Mouse (Mus musculus): ENCODE measurements around the gene Cngb1. TPM values are rescaled to one million over a fixed set of nuclear protein-coding genes. Genes with fewer than 3 reads are reported as not detected.

Cngb1 gene
- 0.10 and 0.32 TPM in 2 replicates for polyA plus RNA-seq (2014; fragmentation: Nextera tagmentation; extraction: Ambion mirVana)

DNA sequence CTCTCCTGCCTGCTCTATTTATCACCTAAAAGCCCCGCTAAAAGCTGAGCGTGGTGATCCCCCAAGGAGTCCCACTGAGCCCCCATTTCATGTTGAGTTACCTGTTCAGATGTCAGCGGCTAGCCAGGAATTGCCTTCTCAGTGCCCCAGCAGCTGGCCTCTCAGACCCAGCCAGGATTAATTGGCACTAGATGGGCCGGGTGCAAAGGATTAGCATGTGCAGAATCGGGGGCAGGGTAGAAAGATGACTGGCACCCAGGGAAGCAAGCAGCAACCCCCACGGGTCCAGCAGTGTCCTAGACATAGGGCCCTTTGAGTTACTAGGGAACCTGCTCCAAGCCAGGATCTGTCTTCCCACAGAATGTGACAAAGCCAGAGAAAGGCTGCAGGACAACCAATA is at the start of gene Cngb1:
Cngb1 (minus strand) TSS at position 155 of the 400 bp plus-strand sequence.
- no peak for ATAC-seq (replicated peaks; ENCODE audit: insufficient number of reproducible peaks, low FRiP score, low TSS enrichment, low read depth)
- no peaks in the 10 kb centered on the region for H3K36me3 ChIP-seq (replicated peaks; ENCODE audit: control insufficient read depth, insufficient read depth, low read depth, low read length)
- no peak within 1 kb of the TSS for H3K4me2 ChIP-seq (ENCODE audit: low read depth, low read length)
- no peaks in the 10 kb centered on the region for H3K4me1 ChIP-seq (ENCODE audit: control insufficient read depth, insufficient read depth, low read length)
- no peak within 1 kb of the TSS for H3K4me3 ChIP-seq (ENCODE audit: low read depth, low read length)
- 52% methylated on average over 6 of the region's 6 CpGs for WGBS
- H3K9me3 ChIP-seq (replicated peaks; ENCODE audit: control insufficient read depth, low read length), result no peaks in the 10 kb centered on the region
- H3K27ac ChIP-seq (replicated peaks; ENCODE audit: low read depth, low read length), result no peak within 1 kb of the TSS
- H3K27me3 ChIP-seq (ENCODE audit: control insufficient read depth, insufficient read depth, low read length), result no peaks in the 10 kb centered on the region
- no peak within 1 kb of the TSS for H3K9ac ChIP-seq (replicated peaks; ENCODE audit: low read length)
- DNase-seq (ENCODE audit: low spot score), result no peak

- DNase-seq (ENCODE audit: low spot score) (no peak), ATAC-seq (replicated peaks; ENCODE audit: insufficient number of reproducible peaks, low FRiP score, low TSS enrichment, low read depth) (no peak)
- no peaks in the 10 kb centered on the region for H3K9me3 ChIP-seq (replicated peaks; ENCODE audit: control insufficient read depth, low read length)
- no peaks in the 10 kb centered on the region; the same call in 1 of the 2 replicates for H3K4me1 ChIP-seq (ENCODE audit: control insufficient read depth, insufficient read depth, low read length)
- H3K27me3 ChIP-seq (ENCODE audit: control insufficient read depth, insufficient read depth, low read length), result peaks cover 4% of the 10 kb centered on the region; the same call in 1 of the 2 replicates
- 86% methylated on average over 2 of the region's 2 CpGs for WGBS
- H3K4me2 ChIP-seq (ENCODE audit: low read depth, low read length), result no peak overlapping the region
- no peak overlapping the region for H3K4me3 ChIP-seq (ENCODE audit: low read depth, low read length)
- H3K36me3 ChIP-seq (replicated peaks; ENCODE audit: control insufficient read depth, insufficient read depth, low read depth, low read length), result no peaks in the 10 kb centered on the region
- no peak overlapping the region for H3K27ac ChIP-seq (replicated peaks; ENCODE audit: low read depth, low read length)
- H3K9ac ChIP-seq (replicated peaks; ENCODE audit: low read length), result no peak overlapping the region
Measured at GRCm38 (mm10) chr8:95354606-95355005, 48.2 kb upstream of the Cngb1 start.

GRCm38 (mm10) chr8:95352871-95353866 is 46.8 kb upstream of the Cngb1 start:
- Histone ChIP-seq H3K9ac (replicated peaks; ENCODE audit: low read length) (peak overlapping the region; percentile 88), H3K27ac (replicated peaks; ENCODE audit: low read depth, low read length) (peak overlapping the region; percentile 72; the same call in 1 of the 2 replicates), H3K4me1 (ENCODE audit: control insufficient read depth, insufficient read depth, low read length) (no peaks in the 10 kb centered on the region), H3K4me2 (ENCODE audit: low read depth, low read length) (peak overlapping the region; percentile 98), H3K27me3 (ENCODE audit: control insufficient read depth, insufficient read depth, low read length) (peaks cover 4% of the 10 kb centered on the region; the same call in 1 of the 2 replicates), H3K9me3 (replicated peaks; ENCODE audit: control insufficient read depth, low read length) (no peaks in the 10 kb centered on the region), H3K36me3 (replicated peaks; ENCODE audit: control insufficient read depth, insufficient read depth, low read depth, low read length) (no peaks in the 10 kb centered on the region), H3K4me3 (ENCODE audit: low read depth, low read length) (peak overlapping the region; percentile 81)
- DNase-seq (ENCODE audit: low spot score) (peak; percentile 70), ATAC-seq (replicated peaks; ENCODE audit: insufficient number of reproducible peaks, low FRiP score, low TSS enrichment, low read depth) (peak; percentile 37)
- 2% methylated on average over 61 of the region's 62 CpGs for WGBS

DNA sequence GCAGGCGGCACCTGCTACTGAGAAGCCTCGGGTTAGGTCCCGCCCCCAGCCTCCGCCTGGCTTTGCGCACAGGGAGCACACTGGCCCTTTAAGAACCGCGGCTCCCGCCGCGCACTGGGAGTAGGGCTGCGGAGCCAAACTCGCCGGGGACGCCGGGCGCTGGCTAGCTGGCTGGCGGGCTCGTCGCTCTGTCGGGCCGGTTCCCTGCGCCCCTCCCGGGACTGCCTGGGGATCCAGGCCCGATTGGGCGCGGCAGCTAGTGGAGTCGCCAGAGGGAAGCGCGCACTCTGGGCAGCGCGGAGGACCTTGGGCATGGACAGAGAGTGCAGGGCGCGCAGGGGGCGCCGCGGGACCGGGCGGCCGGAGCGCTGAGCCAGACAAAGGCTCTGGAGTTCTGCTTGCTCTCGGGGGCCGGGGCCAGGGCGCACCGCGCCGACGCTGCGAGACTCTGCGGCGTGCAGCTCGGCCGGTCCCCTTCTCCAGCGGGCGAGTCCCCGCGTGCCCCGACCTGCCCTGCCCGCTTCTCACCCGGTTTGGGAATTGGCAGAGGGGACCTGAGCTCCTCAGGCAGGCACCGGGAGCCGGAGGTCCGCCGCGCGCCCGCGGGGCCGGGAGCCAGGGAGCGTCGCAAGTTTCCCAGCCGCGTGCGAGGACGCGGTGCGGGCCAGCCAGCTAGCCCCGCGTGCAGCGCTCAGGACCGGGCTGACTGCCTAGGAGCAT is 45.9 kb upstream of the Cngb1 start, which contains the start of gene Mmp15:
Mmp15 (plus strand) TSS at position 118 of the 720 bp plus-strand sequence.
- ATAC-seq (replicated peaks; ENCODE audit: insufficient number of reproducible peaks, low FRiP score, low TSS enrichment, low read depth) (peak; percentile 68), DNase-seq (ENCODE audit: low spot score) (peak; percentile 86)
- no peaks in the 10 kb centered on the region for H3K4me1 ChIP-seq (ENCODE audit: control insufficient read depth, insufficient read depth, low read length)

GRCm38 (mm10) chr8:95351461-95351860 is 45.1 kb upstream of the Cngb1 start:
- Histone ChIP-seq H3K9me3 (replicated peaks; ENCODE audit: control insufficient read depth, low read length) (no peaks in the 10 kb centered on the region), H3K27me3 (ENCODE audit: control insufficient read depth, insufficient read depth, low read length) (peaks cover 4% of the 10 kb centered on the region; the same call in 1 of the 2 replicates), H3K4me1 (ENCODE audit: control insufficient read depth, insufficient read depth, low read length) (no peaks in the 10 kb centered on the region), H3K27ac (replicated peaks; ENCODE audit: low read depth, low read length) (no peak overlapping the region), H3K4me3 (ENCODE audit: low read depth, low read length) (peak overlapping the region; percentile 81; the same call in 1 of the 2 replicates), H3K4me2 (ENCODE audit: low read depth, low read length) (peak overlapping the region; percentile 98), H3K36me3 (replicated peaks; ENCODE audit: control insufficient read depth, insufficient read depth, low read depth, low read length) (no peaks in the 10 kb centered on the region), H3K9ac (replicated peaks; ENCODE audit: low read length) (no peak overlapping the region)
- DNase-seq (ENCODE audit: low spot score) (peak; percentile 66), ATAC-seq (replicated peaks; ENCODE audit: insufficient number of reproducible peaks, low FRiP score, low TSS enrichment, low read depth) (no peak)
- 2% methylated on average over 15 of the region's 15 CpGs for WGBS

More for the DNA sequence above, 45.9 kb upstream of the Cngb1 start, which contains the start of gene Mmp15:
- under 1% methylated on average over 80 of the region's 80 CpGs for WGBS
- peak within 1 kb of the TSS; percentile 81 for H3K4me3 ChIP-seq (ENCODE audit: low read depth, low read length)
- peak within 1 kb of the TSS; percentile 98 for H3K4me2 ChIP-seq (ENCODE audit: low read depth, low read length)
- no peaks in the 10 kb centered on the region for H3K36me3 ChIP-seq (replicated peaks; ENCODE audit: control insufficient read depth, insufficient read depth, low read depth, low read length)
- peak within 1 kb of the TSS; percentile 72 for H3K27ac ChIP-seq (replicated peaks; ENCODE audit: low read depth, low read length)
- H3K9me3 ChIP-seq (replicated peaks; ENCODE audit: control insufficient read depth, low read length), result no peaks in the 10 kb centered on the region
- peaks cover 4% of the 10 kb centered on the region; the same call in 1 of the 2 replicates for H3K27me3 ChIP-seq (ENCODE audit: control insufficient read depth, insufficient read depth, low read length)
- H3K9ac ChIP-seq (replicated peaks; ENCODE audit: low read length), result peak within 1 kb of the TSS; percentile 88

DNA sequence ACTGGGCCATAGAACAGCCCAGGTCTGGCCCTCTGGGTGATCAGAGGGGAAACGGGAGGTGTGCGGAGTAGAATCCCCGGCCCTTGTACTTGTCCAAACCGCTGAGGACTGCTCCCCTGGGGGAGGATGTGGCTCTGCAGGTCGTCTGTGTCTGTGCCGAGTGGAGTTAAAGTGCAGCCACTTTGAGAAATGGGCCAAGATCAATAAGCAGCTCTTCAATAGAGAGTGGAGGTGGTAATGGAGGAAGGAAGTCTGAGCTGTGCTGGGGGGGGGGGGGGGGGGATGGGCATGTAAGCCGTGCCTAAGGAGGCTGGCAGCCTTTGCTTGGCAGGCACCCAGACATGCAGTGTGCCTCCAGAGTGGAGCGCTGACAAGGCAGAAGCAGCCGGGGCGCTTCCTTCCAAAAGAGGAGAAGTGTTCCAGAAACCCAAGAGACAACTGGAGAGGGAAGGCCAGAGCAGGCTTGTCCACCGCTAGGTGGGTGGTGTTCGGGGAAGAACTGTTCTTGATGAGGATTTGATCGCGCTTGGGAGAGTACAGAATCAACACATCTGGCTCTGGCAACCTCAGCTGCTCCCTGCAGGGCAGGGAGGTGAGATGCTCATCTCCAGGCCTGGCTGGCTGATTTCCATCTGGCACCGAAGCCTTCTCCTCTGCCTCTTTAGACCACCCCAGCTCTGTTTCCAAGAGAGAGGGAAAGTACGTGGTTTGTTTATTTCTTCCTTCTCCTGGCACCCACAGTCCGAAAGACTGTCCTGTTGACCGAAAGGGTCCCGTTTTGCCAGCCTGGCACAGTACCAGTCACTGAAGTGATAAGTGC is 42.6 kb upstream of the Cngb1 start:
- H3K27ac ChIP-seq (replicated peaks; ENCODE audit: low read depth, low read length), result no peak overlapping the region
- H3K36me3 ChIP-seq (replicated peaks; ENCODE audit: control insufficient read depth, insufficient read depth, low read depth, low read length), result no peaks in the 10 kb centered on the region
- H3K9ac ChIP-seq (replicated peaks; ENCODE audit: low read length), result no peak overlapping the region
- 66% methylated on average over 19 of the region's 19 CpGs for WGBS
- ATAC-seq (replicated peaks; ENCODE audit: insufficient number of reproducible peaks, low FRiP score, low TSS enrichment, low read depth) (no peak), DNase-seq (ENCODE audit: low spot score) (no peak)
- no peaks in the 10 kb centered on the region for H3K4me1 ChIP-seq (ENCODE audit: control insufficient read depth, insufficient read depth, low read length)
- H3K4me2 ChIP-seq (ENCODE audit: low read depth, low read length), result no peak overlapping the region; the same call in 1 of the 2 replicates
- H3K27me3 ChIP-seq (ENCODE audit: control insufficient read depth, insufficient read depth, low read length), result peaks cover 4% of the 10 kb centered on the region; the same call in 1 of the 2 replicates
- no peaks in the 10 kb centered on the region for H3K9me3 ChIP-seq (replicated peaks; ENCODE audit: control insufficient read depth, low read length)
- no peak overlapping the region for H3K4me3 ChIP-seq (ENCODE audit: low read depth, low read length)

DNA sequence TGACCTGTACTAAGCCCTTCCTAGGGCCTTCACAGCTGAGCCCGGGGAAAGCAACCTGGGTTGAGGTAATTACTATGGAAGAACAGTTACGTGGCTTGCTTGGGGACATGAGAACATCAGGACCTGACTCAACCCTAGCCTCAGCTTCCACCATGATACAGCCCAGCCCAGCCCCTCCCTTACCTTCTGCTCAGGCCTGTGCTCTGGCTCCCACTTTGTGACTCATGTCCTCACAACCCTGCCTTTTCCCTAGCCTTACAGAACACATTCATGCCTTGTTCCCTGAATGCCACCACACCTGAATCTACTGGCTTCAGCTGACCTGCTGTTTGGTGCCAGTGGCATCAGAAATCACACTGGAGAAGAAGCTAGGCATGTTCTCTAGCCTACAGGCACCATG is 42.0 kb upstream of the Cngb1 start:
- Histone ChIP-seq H3K27me3 (ENCODE audit: control insufficient read depth, insufficient read depth, low read length) (peaks cover 4% of the 10 kb centered on the region; the same call in 1 of the 2 replicates), H3K36me3 (replicated peaks; ENCODE audit: control insufficient read depth, insufficient read depth, low read depth, low read length) (no peaks in the 10 kb centered on the region), H3K4me1 (ENCODE audit: control insufficient read depth, insufficient read depth, low read length) (no peaks in the 10 kb centered on the region), H3K27ac (replicated peaks; ENCODE audit: low read depth, low read length) (no peak overlapping the region), H3K4me3 (ENCODE audit: low read depth, low read length) (no peak overlapping the region), H3K4me2 (ENCODE audit: low read depth, low read length) (no peak overlapping the region; the same call in 1 of the 2 replicates), H3K9ac (replicated peaks; ENCODE audit: low read length) (no peak overlapping the region), H3K9me3 (replicated peaks; ENCODE audit: control insufficient read depth, low read length) (no peaks in the 10 kb centered on the region)
- DNase-seq (ENCODE audit: low spot score) (no peak), ATAC-seq (replicated peaks; ENCODE audit: insufficient number of reproducible peaks, low FRiP score, low TSS enrichment, low read depth) (no peak)
- WGBS, result 77% methylated on average over 2 of the region's 2 CpGs

Measured in embryonic facial prominence, embryonic 11.5 days (tissue).